Mouse (Mus musculus) liver, embryonic 14 days (tissue): ENCODE measurements around the gene Lrrc31. TPM values are rescaled to one million over a fixed set of nuclear protein-coding genes. Genes with fewer than 3 reads are reported as not detected.

Experiments used
- polyA plus RNA-seq: library from polyadenylated mRNA; depleted of rRNA; stranded (reverse); fragments of >200 nt; gene quantifications from 2 replicates; pipeline ENCODE4 v1.2.3, GENCODE M21; 2012; rRNA removed

The Lrrc31 gene
- not detected in 2 replicates for polyA plus RNA-seq

DNA sequence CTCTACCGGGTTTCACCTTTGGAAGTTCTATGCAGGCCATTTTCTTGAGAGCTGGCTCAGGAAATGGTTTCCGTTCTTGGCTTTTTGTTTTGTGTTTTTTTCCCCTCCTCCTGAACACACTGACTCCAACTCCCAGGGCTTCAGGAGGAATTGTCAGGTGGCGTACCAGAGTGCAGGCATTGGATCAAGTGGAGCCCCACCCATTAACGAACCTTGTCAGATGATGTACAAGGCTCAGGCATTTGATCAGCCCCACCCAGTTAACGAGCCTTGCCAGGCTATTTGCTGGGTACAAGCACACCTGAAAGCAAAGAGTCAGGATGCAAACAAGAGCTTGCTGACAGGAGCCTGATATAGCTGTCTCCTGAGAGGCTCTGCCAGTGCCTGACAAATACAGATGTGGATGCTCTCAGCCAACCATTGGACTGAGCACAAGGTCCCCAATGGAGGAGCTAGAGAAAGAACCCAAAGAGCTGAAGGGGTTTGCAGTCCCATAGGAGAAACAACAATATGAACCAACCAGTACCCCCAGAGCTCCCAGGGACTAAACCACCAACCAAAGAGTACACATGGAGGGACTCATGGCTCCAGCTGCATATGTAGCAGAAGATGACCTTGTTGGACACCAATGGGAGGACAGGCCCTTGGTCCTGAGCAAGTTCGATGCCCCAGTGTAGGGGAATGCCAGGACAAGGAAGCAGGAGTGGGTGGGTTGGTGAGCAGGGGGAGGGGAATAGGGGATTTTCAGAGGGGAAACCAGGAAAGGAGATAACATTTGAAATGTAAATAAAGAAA is at the start of gene Lrrc31:
Gene Lrrc31 (minus strand): TSS at position 133 of the 795 bp plus-strand sequence.

DNA sequence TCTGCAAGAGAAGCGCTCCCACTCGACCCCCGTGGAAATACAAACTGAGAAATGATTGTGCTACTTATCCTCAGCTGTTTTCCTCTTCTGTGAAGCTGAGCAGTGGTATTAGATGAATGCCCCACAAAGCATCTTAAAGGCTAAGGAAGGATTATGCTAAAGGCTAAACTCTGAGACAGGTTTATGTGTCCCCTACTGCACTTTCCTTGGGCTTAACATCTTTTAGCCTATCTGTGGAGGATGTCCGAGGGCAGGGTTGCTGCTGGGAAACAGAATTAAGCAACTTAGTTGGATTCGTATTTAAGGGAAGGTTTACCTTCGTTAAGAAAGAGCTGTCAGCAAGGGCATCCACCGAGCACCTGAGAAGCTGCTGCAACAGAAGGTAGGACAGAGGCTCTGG is 46.4 kb upstream of the Lrrc31 start, which contains the start of gene Samd7:
Gene Samd7 (plus strand): TSS at position 288 of the 400 bp plus-strand sequence.

DNA sequence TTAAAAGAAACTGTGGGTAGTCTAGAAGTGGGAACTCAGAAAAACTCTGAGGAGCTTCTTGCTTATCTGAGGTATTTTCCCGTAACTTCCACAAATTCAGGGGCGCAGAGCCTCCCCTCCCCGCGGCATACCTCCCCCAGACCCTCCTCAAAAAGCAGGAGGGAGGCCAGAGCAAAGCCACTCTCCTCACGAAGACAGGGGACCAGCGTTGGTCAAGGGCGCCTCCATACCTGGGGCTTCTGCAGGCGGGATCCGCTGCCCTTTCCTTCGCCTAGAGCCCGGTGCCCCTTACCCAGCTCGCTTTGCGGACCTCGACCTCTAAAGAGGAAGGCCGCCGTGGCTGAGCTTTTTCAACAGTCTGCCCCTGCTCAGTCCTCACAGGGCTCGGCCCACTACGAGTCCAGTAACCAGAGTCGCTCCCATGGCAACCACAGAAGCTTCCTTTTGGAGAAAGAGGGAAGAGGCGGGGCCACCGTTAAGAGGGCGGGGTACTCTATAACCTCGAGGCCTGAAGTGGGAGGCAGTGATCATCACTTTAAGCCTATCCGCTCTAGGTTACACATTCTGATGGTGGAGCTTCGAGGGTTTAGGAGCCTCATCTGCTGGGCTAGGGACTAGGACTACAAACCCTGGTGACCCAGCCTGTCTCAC is 52.1 kb downstream of the Lrrc31 start, which contains the start of gene Lrrc34:
Gene Lrrc34 (minus strand): TSS at position 430 of the 651 bp plus-strand sequence.

DNA sequence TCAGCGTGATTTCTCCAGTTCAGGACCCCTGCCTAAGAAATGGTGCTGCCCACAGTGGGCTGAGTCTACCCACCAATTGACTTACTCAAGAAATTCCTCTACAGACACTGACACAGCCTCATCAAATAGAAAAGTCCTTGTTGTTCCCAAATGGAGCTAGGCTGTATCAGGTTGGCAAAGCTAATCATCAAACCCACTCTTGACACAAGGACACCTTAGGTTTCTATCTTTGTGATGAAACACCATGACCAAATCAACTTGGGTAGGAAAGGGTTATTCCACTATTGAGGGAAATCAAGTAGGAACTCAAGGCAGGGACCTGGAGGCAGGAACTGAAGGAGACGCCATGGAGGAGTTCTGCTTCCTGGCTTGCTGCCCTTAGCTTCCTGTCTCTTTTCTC is 55.4 kb downstream of the Lrrc31 start, which contains the start of gene Lrriq4:
Gene Lrriq4 (plus strand): TSS at position 301 of the 400 bp plus-strand sequence.

Other genes starting within 250 kb of the Lrrc31 start
- gene Mecom, start 151.8 kb downstream of the Lrrc31 start, polyA plus RNA-seq: 0.68 and 0.81 TPM in 2 replicates
- not detected in 2 replicates for gene Actrt3, start 99.9 kb downstream of the Lrrc31 start, polyA plus RNA-seq
- gene Mynn, start 97.8 kb downstream of the Lrrc31 start, polyA plus RNA-seq: 5.1 and 7.9 TPM in 2 replicates
- not detected in 2 replicates for gene Lrriq4, start 55.3 kb downstream of the Lrrc31 start, polyA plus RNA-seq
- 0.03 and 0.05 TPM in 2 replicates for gene Lrrc34, start 52.0 kb downstream of the Lrrc31 start, polyA plus RNA-seq
- 0.05 TPM in 2 replicates for gene Samd7, start 46.5 kb upstream of the Lrrc31 start, polyA plus RNA-seq
- gene Sec62, start 93.0 kb upstream of the Lrrc31 start, polyA plus RNA-seq: 27.7 and 30.8 TPM in 2 replicates
- gene Gpr160, start 156.1 kb upstream of the Lrrc31 start, polyA plus RNA-seq: 1.5 and 2.0 TPM in 2 replicates